Mouse (Mus musculus) forebrain, embryonic 14.5 days (tissue): ENCODE data around the gene Fkbp8. TPM values are rescaled to one million over a fixed set of nuclear protein-coding genes. Genes with fewer than 3 reads are reported as not detected.

Experiments
- ATAC-seq: fragments of 200-750 bp; cut with Nextera tagmentation; 2 replicates; pipeline ENCODE4 v1.8.0; 2017; ENCODE audit warnings: mild to moderate bottlenecking, moderate library complexity
- DNase-seq: peaks from one replicate; pipeline ENCODE4 v3.0.0-alpha.2; 2015; ENCODE audit warnings: low spot score
- H3K27ac ChIP-seq: fragments of 300-500 bp; sonication (generic); 2 replicates; pipeline ENCODE4 v1.5.1; 2014; ENCODE audit warnings: low read depth, mild to moderate bottlenecking, control low read depth, low read length, moderate library complexity
- H3K27me3 ChIP-seq: fragments of 300-500 bp; sonication (generic); replicated peaks from 2 replicates; pipeline ENCODE4 v1.6.1; 2014; ENCODE audit warnings: low read length, control low read depth, mixed read lengths; ENCODE audit not compliant: control insufficient read depth, insufficient read depth
- H3K36me3 ChIP-seq: fragments of 300-500 bp; sonication (generic); 2 replicates; pipeline ENCODE4 v1.6.1; 2014; ENCODE audit warnings: low read length, control low read depth; ENCODE audit not compliant: control insufficient read depth, insufficient read depth
- H3K4me1 ChIP-seq: fragments of 300-500 bp; sonication (generic); 2 replicates; pipeline ENCODE4 v1.6.1; 2014; ENCODE audit warnings: antibody characterized with exemption, low read length, control low read depth; ENCODE audit not compliant: control insufficient read depth, insufficient read depth
- H3K4me2 ChIP-seq: fragments of 300-500 bp; sonication (generic); 2 replicates; pipeline ENCODE4 v1.6.1; 2014; ENCODE audit warnings: mild to moderate bottlenecking, control low read depth, low read length
- H3K4me3 ChIP-seq: fragments of 300-500 bp; sonication (generic); 2 replicates; pipeline ENCODE4 v1.5.1; 2014; ENCODE audit warnings: low read depth, low read length, control low read depth
- H3K9ac ChIP-seq: fragments of 300-500 bp; sonication (generic); 2 replicates; pipeline ENCODE4 v1.6.1; 2014; ENCODE audit warnings: mild to moderate bottlenecking, low read length, control low read depth, moderate library complexity
- H3K9me3 ChIP-seq: fragments of 300-500 bp; sonication (generic); replicated peaks from 2 replicates; pipeline ENCODE4 v1.6.1; 2016; ENCODE audit warnings: low read length, control low read depth, mixed read lengths; ENCODE audit not compliant: control insufficient read depth
- WGBS: fragments of 180-500 bp; shearing (Covaris S2); extraction: QIAGEN DNeasy Blood & Tissue Kit; methylation state at CpG from one replicate; pipeline ENCODE4 v1.1.7; 2014; 5-methylcytosine and 5-hydroxymethylcytosine counted together
- polyA plus RNA-seq: library from polyadenylated mRNA; unstranded; fragments of >200 nt; fragmentation: Nextera tagmentation; extraction: Ambion mirVana; gene quantifications from 2 replicates; pipeline ENCODE4 v1.2.1, GENCODE M21; 2014

Fkbp8 gene
- polyA plus RNA-seq, 1 experiment from 2014 or later: 363 TPM

GRCm38 (mm10) chr8:70490061-70490879 is 37.3 kb upstream of the Fkbp8 start:
- Histone ChIP-seq H3K27ac (no peak overlapping the region), H3K4me3 (no peak overlapping the region), H3K4me1 (peaks cover 9% of the 10 kb centered on the region), H3K36me3 (no peaks in the 10 kb centered on the region), H3K9ac (no peak overlapping the region), H3K27me3 (peaks cover 91% of the 10 kb centered on the region), H3K9me3 (no peaks in the 10 kb centered on the region), H3K4me2 (no peak overlapping the region)
- no peak for DNase-seq
- 6% methylated on average over 10 of the region's 10 CpGs for whole genome bisulfite sequencing
- no peak for ATAC-seq

DNA sequence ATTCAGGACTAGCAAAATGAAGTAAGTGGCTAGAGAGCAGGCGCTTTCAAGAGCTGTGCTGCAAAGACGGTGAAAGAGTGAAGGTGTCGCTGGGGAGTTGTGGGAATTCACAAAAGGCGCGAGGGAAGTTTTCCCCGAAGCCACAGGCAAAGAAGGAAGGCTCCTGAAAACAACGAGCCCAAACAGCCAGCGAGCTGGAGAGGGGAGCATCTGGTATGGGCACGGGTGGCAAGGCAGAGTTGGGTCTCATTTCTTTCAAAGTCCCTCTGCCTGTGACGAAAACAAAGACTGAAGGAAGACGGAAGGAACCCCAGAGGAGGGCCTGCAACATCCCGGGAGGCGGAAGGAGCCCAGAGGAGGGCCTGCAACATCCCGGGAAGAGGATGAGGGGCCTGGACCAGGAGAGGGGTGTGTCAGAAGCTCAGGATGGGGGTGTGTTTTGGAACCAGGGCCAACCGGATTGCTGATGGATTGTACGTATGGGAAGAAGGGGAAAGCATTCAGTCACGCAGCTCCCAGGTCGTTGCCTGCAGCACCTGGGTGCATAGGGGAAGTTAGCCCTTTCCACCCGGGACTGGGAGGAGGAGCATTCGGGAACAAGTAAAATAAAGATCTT is 36.5 kb upstream of the Fkbp8 start:
- DNase-seq (no peak), ATAC-seq (no peak)
- Histone ChIP-seq H3K27ac (no peak overlapping the region), H3K36me3 (no peaks in the 10 kb centered on the region), H3K4me3 (no peak overlapping the region), H3K4me2 (no peak overlapping the region), H3K9me3 (no peaks in the 10 kb centered on the region), H3K4me1 (peaks cover 9% of the 10 kb centered on the region), H3K27me3 (peaks cover 91% of the 10 kb centered on the region), H3K9ac (no peak overlapping the region)
- 1% methylated on average over 20 of the region's 20 CpGs for WGBS

GRCm38 (mm10) chr8:70492664-70493640 is 34.6 kb upstream of the Fkbp8 start, which contains the start of gene Crlf1:
Crlf1 (plus strand) TSS chr8:70493158.
- Histone ChIP-seq H3K9ac (0 out of 2 replicates have a peak within 1 kb of the TSS, but pooled peaks have one; percentile 25), H3K4me1 (peaks cover 9% of the 10 kb centered on the region), H3K36me3 (no peaks in the 10 kb centered on the region), H3K27ac (no peak within 1 kb of the TSS), H3K4me2 (peak within 1 kb of the TSS; percentile 57), H3K27me3 (peaks cover 100% of the 10 kb centered on the region), H3K9me3 (no peaks in the 10 kb centered on the region), H3K4me3 (peak within 1 kb of the TSS; percentile 30)
- 2% methylated on average over 58 of the region's 93 CpGs for WGBS
- no peak for DNase-seq
- ATAC-seq: no peak

DNA sequence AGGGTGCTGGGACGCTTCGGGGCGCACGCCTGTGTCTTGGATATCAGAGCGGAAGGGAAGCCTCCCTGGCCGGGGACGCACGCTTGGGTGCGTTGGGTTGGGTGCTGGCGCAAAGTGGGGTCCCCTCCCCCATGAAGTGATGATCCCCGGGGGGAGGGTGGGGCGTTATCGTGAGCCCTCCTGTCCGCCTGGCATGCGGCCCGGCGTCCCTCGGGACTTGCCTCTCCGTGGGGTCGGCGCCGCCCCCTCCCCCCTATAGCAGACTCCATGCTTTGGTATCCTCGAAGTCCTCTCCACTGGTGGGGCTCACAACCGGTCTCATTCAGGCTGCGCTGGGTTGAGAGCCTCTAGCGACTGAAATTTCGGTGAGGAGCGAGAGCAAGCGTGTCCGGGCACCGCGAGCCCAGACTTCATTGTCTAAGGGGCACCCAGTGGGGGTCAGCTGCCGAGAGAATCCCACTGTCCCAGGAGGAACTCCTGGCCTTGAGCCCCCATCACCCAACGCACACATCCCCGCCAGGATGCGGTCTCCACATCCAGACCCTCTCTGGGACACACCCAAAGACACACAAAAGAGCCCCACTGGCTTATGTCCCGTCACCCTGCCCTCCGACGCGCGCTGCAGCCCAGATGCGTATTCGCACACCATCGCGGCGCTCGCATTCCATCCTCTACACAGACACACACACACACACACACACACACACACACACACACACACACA is 33.7 kb upstream of the Fkbp8 start:
- H3K27me3 ChIP-seq: peaks cover 99% of the 10 kb centered on the region
- H3K27ac ChIP-seq: no peak overlapping the region
- H3K4me2 ChIP-seq: peak overlapping the region; percentile 57
- H3K9me3 ChIP-seq: no peaks in the 10 kb centered on the region
- no peak for ATAC-seq
- DNase-seq: no peak
- no peak overlapping the region for H3K9ac ChIP-seq
- peak overlapping the region; percentile 30 for H3K4me3 ChIP-seq
- H3K36me3 ChIP-seq: no peaks in the 10 kb centered on the region
- WGBS: 1% methylated on average over 45 of the region's 47 CpGs
- H3K4me1 ChIP-seq: peaks cover 6% of the 10 kb centered on the region; the same call in 1 of the 2 replicates

DNA sequence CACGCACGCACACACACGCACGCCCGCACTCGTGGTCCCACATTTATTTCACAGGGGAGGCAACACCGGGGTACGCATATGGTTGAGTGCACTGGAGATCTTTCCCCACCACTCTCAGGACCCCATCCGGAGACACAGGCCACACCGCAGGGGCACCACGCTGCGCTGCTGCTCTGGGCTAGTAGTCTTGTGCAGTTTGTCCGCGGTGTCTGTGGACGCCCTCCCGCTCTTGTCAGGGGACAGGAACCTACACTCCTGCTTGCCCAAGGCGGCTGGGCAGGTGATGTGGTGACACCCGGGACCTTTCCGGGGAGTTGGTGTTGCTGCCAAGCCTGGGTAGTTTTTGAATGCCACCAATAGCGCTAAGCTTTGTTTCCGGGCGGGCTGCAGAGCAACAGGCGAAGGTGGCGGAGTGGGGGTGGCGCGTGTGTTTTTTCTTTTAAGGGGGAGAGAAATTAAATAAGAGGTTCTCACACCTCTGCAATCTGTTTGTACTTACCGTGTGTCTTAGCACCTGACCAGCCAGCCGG is 33.0 kb upstream of the Fkbp8 start:
- ATAC-seq (no peak), DNase-seq (no peak)
- H3K4me3 ChIP-seq: no peak overlapping the region
- H3K27me3 ChIP-seq: peaks cover 99% of the 10 kb centered on the region
- WGBS: 2% methylated on average over 28 of the region's 28 CpGs
- no peak overlapping the region for H3K4me2 ChIP-seq
- no peak overlapping the region for H3K9ac ChIP-seq
- H3K27ac ChIP-seq: no peak overlapping the region
- H3K4me1 ChIP-seq: peaks cover 3% of the 10 kb centered on the region; the same call in 1 of the 2 replicates
- no peaks in the 10 kb centered on the region for H3K36me3 ChIP-seq
- no peaks in the 10 kb centered on the region for H3K9me3 ChIP-seq

DNA sequence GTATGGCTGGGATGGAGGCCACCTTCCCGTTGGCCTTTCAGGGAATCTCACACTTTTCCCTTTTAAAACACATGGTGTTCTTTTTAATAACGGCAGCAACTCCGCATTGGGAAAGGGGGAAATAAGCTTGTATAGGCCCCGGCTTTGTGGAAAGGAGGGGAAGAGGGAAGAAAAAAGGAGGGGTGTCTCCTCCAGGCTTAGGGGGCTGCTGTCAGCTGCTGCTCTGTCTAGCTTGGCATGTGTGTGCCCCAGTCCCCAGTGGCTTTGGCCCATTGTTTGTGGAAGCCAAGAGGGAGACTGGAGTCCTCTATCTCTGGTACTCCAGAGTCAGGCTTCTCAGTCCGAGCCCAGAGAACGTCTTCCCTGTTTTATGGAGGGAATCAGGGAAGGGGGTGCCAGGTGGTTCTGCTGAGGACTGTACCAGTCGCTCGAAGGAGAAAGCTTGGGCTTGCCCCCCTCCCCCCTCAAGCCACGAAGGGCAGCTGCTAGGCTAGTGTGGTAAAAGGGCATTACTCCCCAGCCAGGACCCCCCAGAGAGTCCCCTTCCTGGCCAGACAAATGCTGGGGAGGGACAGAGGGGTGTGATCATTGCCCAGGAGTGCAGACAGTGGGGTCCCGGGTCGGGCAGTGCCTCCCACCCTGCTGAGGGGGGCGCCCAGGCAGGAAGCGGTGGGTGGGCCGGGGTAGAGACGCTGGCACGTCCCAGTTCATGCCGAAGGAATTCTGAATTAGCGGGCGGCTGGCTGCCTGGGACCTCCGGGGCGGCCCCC is 32.3 kb upstream of the Fkbp8 start:
- Histone ChIP-seq H3K27me3 (peaks cover 99% of the 10 kb centered on the region), H3K36me3 (no peaks in the 10 kb centered on the region), H3K4me1 (0 out of 2 replicates have a peak, but pooled peaks cover 3% of the 10 kb centered on the region), H3K4me3 (no peak overlapping the region), H3K27ac (peak overlapping the region; percentile 2; the same call in 1 of the 2 replicates), H3K9me3 (no peaks in the 10 kb centered on the region), H3K9ac (no peak overlapping the region), H3K4me2 (no peak overlapping the region)
- WGBS: 3% methylated on average over 21 of the region's 21 CpGs
- no peak for ATAC-seq
- DNase-seq: no peak

DNA sequence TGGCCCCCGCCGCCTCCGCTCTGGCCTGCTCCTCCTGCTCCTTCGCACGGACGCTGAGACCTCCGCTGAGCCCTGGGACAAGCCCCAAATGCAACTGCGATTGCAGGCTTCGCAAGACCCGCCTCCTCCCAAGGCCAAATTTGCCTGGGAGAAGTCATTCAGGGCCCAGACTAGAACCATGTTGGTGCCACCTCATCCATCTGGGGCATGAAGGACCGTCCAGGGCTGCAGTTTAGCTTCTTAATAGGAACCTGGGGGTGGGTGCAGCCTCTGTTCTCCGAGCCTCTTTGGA is 31.8 kb upstream of the Fkbp8 start:
- 0 out of 2 replicates have a peak, but pooled peaks cover 3% of the 10 kb centered on the region for H3K4me1 ChIP-seq
- H3K4me3 ChIP-seq: no peak overlapping the region
- no peaks in the 10 kb centered on the region for H3K9me3 ChIP-seq
- H3K27me3 ChIP-seq: peaks cover 99% of the 10 kb centered on the region
- H3K4me2 ChIP-seq: no peak overlapping the region
- H3K36me3 ChIP-seq: no peaks in the 10 kb centered on the region
- no peak for ATAC-seq
- no peak overlapping the region for H3K27ac ChIP-seq
- DNase-seq: no peak
- WGBS: 3% methylated on average over 11 of the region's 12 CpGs
- H3K9ac ChIP-seq: no peak overlapping the region
